Mouse (Mus musculus) C2C12 (cell line): ENCODE results near the gene Tarbp2.
A peak's percentile ranks its signal among the peaks of the same experiment; 100 is the strongest.

Experiments used
- CEBPB ChIP-seq: IDR thresholded peaks from one replicate; pipeline ENCODE4 v1.6.1; 2011; ENCODE audit warnings: low read depth, mild to moderate bottlenecking, control low read depth, moderate library complexity
- CTCF ChIP-seq: IDR thresholded peaks from one replicate; pipeline ENCODE4 v1.5.1; 2011; ENCODE audit not compliant: control insufficient read depth, insufficient read depth, insufficient read length
- MAX ChIP-seq: IDR thresholded peaks from one replicate; pipeline ENCODE4 v1.6.1; 2011; ENCODE audit warnings: mild to moderate bottlenecking, control low read depth
- MYOG ChIP-seq: IDR thresholded peaks from one replicate; pipeline ENCODE4 v1.6.1; 2011; ENCODE audit not compliant: control insufficient read depth, insufficient read length; ENCODE audit errors: extremely low read depth

DNA sequence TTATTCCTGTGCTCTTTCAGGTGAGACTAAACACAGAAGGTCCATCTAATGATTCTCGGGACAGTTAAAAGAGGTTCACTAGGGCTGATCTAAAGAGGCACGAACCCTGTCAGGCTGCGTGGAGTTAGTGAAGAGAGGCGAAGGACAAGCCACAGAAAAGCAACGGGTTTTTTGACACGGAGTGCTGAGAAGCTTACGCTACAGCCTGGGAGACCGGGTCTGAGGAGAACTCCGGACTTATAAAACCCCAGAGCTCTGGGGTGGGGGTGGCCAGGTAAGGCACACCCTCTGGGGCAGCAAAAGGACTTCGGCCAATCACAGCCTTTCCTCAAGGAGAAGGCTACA, 389 bp upstream of the Tarbp2 start:
- no peak for TF ChIP-seq CTCF
- no peak for TF ChIP-seq MYOG
- TF ChIP-seq MAX, result peak; percentile 29
- TF ChIP-seq CEBPB, result no peak
